Mouse (Mus musculus): Measurements from ENCODE around the gene G6pc2. TPM values are rescaled to one million over a fixed set of nuclear protein-coding genes. Genes with fewer than 3 reads are reported as not detected.

The G6pc2 gene
- polyA plus RNA-seq (2014; fragmentation: Illumina TruSeq; extraction: RNeasy Lipid Tissue Mini Kit (QIAGEN cat#74804); ENCODE audit: low read depth, low replicate concordance), result not detected

GRCm38 (mm10) chr2:69210773-69211172 lies at the start of gene G6pc2:
Gene G6pc2 (plus strand): TSS chr2:69211073.

DNA sequence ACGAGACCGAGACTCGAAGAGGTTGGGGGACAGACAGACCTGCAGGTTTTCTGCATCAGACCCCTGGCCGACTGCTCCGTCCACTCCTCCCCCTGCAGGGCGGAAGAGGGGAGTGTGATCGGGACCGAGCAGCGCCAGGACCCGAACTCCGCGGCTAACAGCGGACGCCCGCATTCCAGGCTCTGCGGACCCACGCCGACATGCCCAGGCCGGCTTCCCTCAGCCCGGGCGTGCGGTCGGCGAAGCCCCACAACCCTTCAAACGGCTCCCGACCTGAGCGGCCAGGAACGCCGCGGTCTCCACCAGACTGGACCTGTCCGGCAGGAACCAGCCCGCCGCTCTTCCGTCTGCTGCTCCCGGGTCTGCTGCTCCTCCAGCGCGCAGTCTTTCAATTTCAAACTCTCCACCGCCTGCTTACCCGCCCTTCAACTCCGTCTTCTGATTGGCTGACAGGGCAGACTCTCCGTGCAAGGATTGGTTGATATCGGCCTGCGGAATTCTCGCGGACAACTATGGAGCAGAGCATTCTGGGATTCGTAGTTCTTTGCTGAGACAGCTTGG lies 5.0 kb upstream of the G6pc2 start, which contains the start of gene Spc25:
Gene Spc25 (minus strand): TSS at position 404 of the 561 bp plus-strand sequence.

Other genes with a start within 250 kb of the G6pc2 start
- 20.4 TPM for gene Nostrin, start 75.3 kb upstream of the G6pc2 start, polyA plus RNA-seq (2014; fragmentation: Illumina TruSeq; extraction: RNeasy Lipid Tissue Mini Kit (QIAGEN cat#74804); ENCODE audit: low read depth, low replicate concordance)
- 20.4 TPM for gene Spc25, start 4.9 kb upstream of the G6pc2 start, polyA plus RNA-seq (2014; fragmentation: Illumina TruSeq; extraction: RNeasy Lipid Tissue Mini Kit (QIAGEN cat#74804); ENCODE audit: low read depth, low replicate concordance)
- gene Abcb11, start 131.5 kb downstream of the G6pc2 start, polyA plus RNA-seq (2014; fragmentation: Illumina TruSeq; extraction: RNeasy Lipid Tissue Mini Kit (QIAGEN cat#74804); ENCODE audit: low read depth, low replicate concordance), result not detected
- 3.5 TPM for gene Dhrs9, start 169.4 kb downstream of the G6pc2 start, polyA plus RNA-seq (2014; fragmentation: Illumina TruSeq; extraction: RNeasy Lipid Tissue Mini Kit (QIAGEN cat#74804); ENCODE audit: low read depth, low replicate concordance)